Mouse (Mus musculus) stomach, postnatal 0 days (tissue): Measurements from ENCODE around the gene Kdelr1. TPM values are rescaled to one million over a fixed set of nuclear protein-coding genes. Genes with fewer than 3 reads are reported as not detected.

Experiments
- ATAC-seq: fragments of 200-750 bp; cut with Nextera tagmentation; 2 replicates; pipeline ENCODE4 v1.8.0; 2017; ENCODE audit not compliant: low FRiP score, low TSS enrichment
- DNase-seq: peaks from one replicate; pipeline ENCODE4 v3.0.0-alpha.2; 2016; ENCODE audit warnings: low spot score
- H3K27ac ChIP-seq: fragments of 300-500 bp; sonication (generic); replicated peaks from 2 replicates; pipeline ENCODE4 v1.5.1; 2014; ENCODE audit warnings: mild to moderate bottlenecking, control low read depth
- H3K27me3 ChIP-seq: fragments of 300-500 bp; sonication (generic); 2 replicates; pipeline ENCODE4 v1.6.1; 2014; ENCODE audit warnings: low read length; ENCODE audit not compliant: control insufficient read depth, insufficient read depth
- H3K36me3 ChIP-seq: fragments of 300-500 bp; sonication (generic); 2 replicates; pipeline ENCODE4 v1.6.1; 2014; ENCODE audit warnings: low read length, mixed read lengths; ENCODE audit not compliant: control insufficient read depth, insufficient read depth
- H3K4me1 ChIP-seq: fragments of 300-500 bp; sonication (generic); replicated peaks from 2 replicates; pipeline ENCODE4 v1.6.1; 2014; ENCODE audit warnings: antibody characterized with exemption; ENCODE audit not compliant: control insufficient read depth, insufficient read depth
- H3K4me2 ChIP-seq: fragments of 300-500 bp; sonication (generic); replicated peaks from 2 replicates; pipeline ENCODE4 v1.6.1; 2014; ENCODE audit warnings: low read depth, mild to moderate bottlenecking, control low read depth, moderate library complexity
- H3K4me3 ChIP-seq: fragments of 300-500 bp; sonication (generic); 2 replicates; pipeline ENCODE4 v1.5.1; 2014; ENCODE audit warnings: low read depth, low read length, control low read depth
- H3K9ac ChIP-seq: fragments of 300-500 bp; sonication (generic); 2 replicates; pipeline ENCODE4 v1.6.1; 2014; ENCODE audit warnings: mild to moderate bottlenecking, low read length, control low read depth, mixed read lengths
- H3K9me3 ChIP-seq: fragments of 300-500 bp; sonication (generic); 2 replicates; pipeline ENCODE4 v1.6.1; 2016; ENCODE audit warnings: low read length; ENCODE audit not compliant: control insufficient read depth
- CTCF ChIP-seq: IDR thresholded peaks from 2 replicates; pipeline ENCODE4 v1.5.1; 2016; ENCODE audit warnings: antibody characterized with exemption, low read depth, mild to moderate bottlenecking, moderate library complexity
- EP300 ChIP-seq: optimal IDR thresholded peaks from 2 replicates; pipeline ENCODE3; 2016; ENCODE audit warnings: antibody characterized with exemption
- WGBS: fragments of 180-500 bp; shearing (Covaris S2); extraction: QIAGEN DNeasy Blood & Tissue Kit; methylation state at CpG from one replicate; pipeline ENCODE4 v1.1.7; 2014; 5-methylcytosine and 5-hydroxymethylcytosine counted together
- polyA plus RNA-seq: library from polyadenylated mRNA; unstranded; fragments of >200 nt; fragmentation: Nextera tagmentation; extraction: Ambion mirVana; gene quantifications from 2 replicates; pipeline ENCODE4 v1.2.1, GENCODE M21; 2015

The Kdelr1 gene
- 49.8 and 54.6 TPM in 2 replicates for polyA plus RNA-seq

DNA sequence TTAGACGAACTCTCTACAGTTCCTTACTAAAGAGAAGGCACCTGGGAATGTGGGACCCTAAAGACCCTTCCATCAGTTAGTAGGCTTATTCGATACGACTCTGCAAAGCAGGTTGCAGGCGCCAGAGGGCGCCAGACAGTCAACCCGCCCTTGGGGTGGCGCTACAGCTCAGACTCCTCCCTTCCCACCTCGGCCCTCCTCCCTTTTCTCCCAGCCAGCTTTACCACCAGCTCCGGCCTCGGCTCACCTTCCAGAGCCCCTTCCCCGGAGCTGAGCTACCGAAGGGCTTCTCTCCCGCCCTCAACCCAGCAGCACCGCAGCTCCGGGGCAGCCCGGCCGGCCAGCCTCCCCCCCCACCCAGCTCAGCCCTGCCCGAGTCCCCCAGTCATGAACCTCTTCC, at the start of gene Kdelr1:
Kdelr1 (plus strand) TSS at position 149 of the 400 bp plus-strand sequence.
- under 1% methylated on average over 18 of the region's 18 CpGs for WGBS
- DNase-seq (peak; percentile 91), ATAC-seq (peak; percentile 78)
- TF ChIP-seq EP300 (no peak), CTCF (peak; percentile 98)
- H3K4me3 ChIP-seq: peak within 1 kb of the TSS; percentile 89
- peak within 1 kb of the TSS; percentile 97 for H3K9ac ChIP-seq
- peaks cover 3% of the 10 kb centered on the region; the same call in 1 of the 2 replicates for H3K27me3 ChIP-seq
- H3K27ac ChIP-seq: peak within 1 kb of the TSS; percentile 97
- peaks cover 23% of the 10 kb centered on the region for H3K36me3 ChIP-seq
- H3K4me2 ChIP-seq: peak within 1 kb of the TSS; percentile 85
- no peaks in the 10 kb centered on the region for H3K9me3 ChIP-seq
- peaks cover 3% of the 10 kb centered on the region for H3K4me1 ChIP-seq

DNA sequence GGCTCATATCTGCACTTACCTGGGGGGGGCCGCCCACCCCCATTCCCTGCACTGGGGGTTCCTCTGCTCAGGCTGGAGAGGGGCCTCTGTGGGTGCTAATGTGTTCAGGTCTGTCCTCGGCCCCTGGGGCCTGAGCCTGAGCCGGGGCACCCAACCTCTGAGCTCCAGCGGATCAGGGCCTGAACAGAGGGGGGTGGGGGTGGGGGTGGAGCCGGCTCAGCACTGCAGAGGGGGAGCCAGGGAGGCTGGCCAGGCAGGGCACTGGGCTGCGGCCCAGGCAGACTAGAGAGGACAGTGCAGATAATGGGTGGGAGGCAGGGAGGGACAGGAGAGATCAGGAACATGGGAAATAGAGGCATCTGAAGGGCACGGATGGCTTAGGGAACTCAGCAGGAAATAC, 48.0 kb upstream of the Kdelr1 start, which contains the start of gene Kcnj14:
Kcnj14 (minus strand) TSS at position 185 of the 400 bp plus-strand sequence.
- peaks cover 24% of the 10 kb centered on the region for H3K36me3 ChIP-seq
- DNase-seq (no peak), ATAC-seq (0 out of 2 replicates have a peak, but pooled peaks have one; percentile 13)
- 65% methylated on average over 6 of the region's 7 CpGs for WGBS
- H3K9me3 ChIP-seq: no peaks in the 10 kb centered on the region
- H3K4me1 ChIP-seq: no peaks in the 10 kb centered on the region
- H3K9ac ChIP-seq: no peak within 1 kb of the TSS
- H3K27ac ChIP-seq: no peak within 1 kb of the TSS
- no peak for TF ChIP-seq EP300
- TF ChIP-seq CTCF: no peak
- no peaks in the 10 kb centered on the region for H3K27me3 ChIP-seq
- H3K4me2 ChIP-seq: no peak within 1 kb of the TSS
- no peak within 1 kb of the TSS for H3K4me3 ChIP-seq

DNA sequence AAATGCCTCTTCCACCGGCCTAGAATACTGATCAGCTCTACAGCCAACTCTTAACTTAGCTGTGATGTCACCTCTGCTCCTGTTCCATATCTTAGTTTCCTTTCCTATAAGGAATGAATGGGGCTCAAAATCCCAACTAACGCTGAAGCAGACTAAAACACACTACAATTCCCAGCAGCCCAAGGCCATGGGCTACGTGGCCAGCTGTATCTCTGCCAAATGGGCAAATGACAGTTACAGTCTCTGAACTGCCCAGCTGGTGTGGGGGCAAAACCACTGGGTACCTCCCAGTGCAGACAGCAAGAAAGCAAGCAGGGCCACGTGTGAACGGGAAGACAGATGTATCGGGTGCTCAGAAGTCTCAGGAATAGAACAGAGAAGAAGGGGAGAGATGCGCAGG, 45.9 kb upstream of the Kdelr1 start:
- TF ChIP-seq CTCF (no peak), EP300 (no peak)
- H3K27ac ChIP-seq: no peak overlapping the region
- peaks cover 5% of the 10 kb centered on the region for H3K4me1 ChIP-seq
- no peak overlapping the region for H3K9ac ChIP-seq
- WGBS: 89% methylated on average over 7 of the region's 7 CpGs
- no peaks in the 10 kb centered on the region for H3K27me3 ChIP-seq
- no peak overlapping the region for H3K4me3 ChIP-seq
- H3K9me3 ChIP-seq: no peaks in the 10 kb centered on the region
- peaks cover 24% of the 10 kb centered on the region for H3K36me3 ChIP-seq
- DNase-seq (no peak), ATAC-seq (no peak)
- H3K4me2 ChIP-seq: no peak overlapping the region

DNA sequence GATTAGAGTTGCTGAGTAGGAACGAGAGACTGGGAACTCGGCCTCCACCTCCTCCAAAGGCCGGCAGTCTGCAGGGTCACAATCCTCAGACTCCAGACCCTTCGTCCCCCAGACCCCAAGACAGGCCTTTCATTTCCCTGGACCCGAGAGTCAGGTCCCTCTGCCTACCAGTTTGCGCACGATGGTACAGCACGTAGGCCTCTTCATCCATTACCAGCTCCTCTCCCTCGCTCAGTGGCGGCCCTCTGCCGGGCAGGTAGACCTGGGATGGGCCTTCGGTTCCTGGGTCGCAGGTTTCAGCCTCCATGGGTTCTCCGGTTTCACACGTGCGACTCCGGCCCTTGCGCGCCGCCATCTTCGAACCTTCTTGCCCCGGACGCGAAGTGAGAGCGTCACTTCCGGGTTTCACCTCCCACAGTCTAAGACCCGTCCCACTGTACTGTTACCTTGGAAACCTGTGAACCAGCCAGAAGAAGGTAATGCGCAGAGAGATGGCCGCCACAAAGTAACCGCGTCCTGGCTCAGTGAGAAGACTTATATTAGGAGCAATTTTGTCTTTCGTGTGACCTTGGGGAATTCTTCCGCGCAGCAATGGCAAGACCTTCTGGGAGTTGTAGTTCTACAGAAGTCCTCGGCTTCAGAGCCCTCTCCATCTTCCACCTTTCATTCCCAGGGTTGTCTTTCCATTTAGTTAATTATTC, 42.0 kb upstream of the Kdelr1 start, which contains the start of gene Grwd1:
Grwd1 (minus strand) TSS at position 518 of the 701 bp plus-strand sequence.
- Histone ChIP-seq H3K27me3 (peaks cover 9% of the 10 kb centered on the region), H3K4me3 (peak within 1 kb of the TSS; percentile 85), H3K4me2 (peak within 1 kb of the TSS; percentile 83), H3K27ac (0 out of 2 replicates have a peak within 1 kb of the TSS, but pooled peaks have one; percentile 26), H3K4me1 (peaks cover 5% of the 10 kb centered on the region), H3K36me3 (peaks cover 19% of the 10 kb centered on the region), H3K9me3 (no peaks in the 10 kb centered on the region), H3K9ac (peak within 1 kb of the TSS; percentile 75)
- peak; percentile 17; the same call in 1 of the 2 replicates for TF ChIP-seq CTCF
- TF ChIP-seq EP300: no peak
- DNase-seq (peak; percentile 89), ATAC-seq (peak; percentile 89)
- under 1% methylated on average over 35 of the region's 35 CpGs for WGBS

DNA sequence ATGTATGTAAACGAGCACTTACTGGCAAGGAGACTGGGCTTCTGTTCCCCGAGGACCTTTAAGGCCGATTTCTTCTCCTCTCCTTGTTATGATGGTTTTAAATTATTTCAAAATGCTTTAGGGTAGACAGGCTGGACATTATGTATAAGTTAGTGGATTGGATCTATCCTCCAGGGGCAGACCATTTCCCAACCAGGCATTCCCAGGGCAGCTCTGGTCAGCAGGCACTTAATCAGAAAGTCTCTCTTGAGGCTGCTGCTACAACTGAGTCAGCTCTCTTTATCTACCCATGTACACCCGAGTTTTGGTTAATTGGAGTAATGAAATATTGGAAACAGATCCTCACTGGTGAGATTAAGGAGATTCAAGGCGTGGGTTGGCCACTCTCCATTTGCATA, 41.4 kb upstream of the Kdelr1 start:
- Histone ChIP-seq H3K36me3 (peaks cover 16% of the 10 kb centered on the region; the same call in 1 of the 2 replicates), H3K27me3 (peaks cover 9% of the 10 kb centered on the region), H3K4me3 (peak overlapping the region; percentile 85), H3K4me1 (peaks cover 5% of the 10 kb centered on the region), H3K4me2 (peak overlapping the region; percentile 83; the same call in 1 of the 2 replicates), H3K9me3 (no peaks in the 10 kb centered on the region), H3K9ac (no peak overlapping the region), H3K27ac (no peak overlapping the region)
- no peak for TF ChIP-seq CTCF
- TF ChIP-seq EP300: no peak
- WGBS: 17% methylated on average over 5 of the region's 5 CpGs
- ATAC-seq: no peak
- DNase-seq: no peak

DNA sequence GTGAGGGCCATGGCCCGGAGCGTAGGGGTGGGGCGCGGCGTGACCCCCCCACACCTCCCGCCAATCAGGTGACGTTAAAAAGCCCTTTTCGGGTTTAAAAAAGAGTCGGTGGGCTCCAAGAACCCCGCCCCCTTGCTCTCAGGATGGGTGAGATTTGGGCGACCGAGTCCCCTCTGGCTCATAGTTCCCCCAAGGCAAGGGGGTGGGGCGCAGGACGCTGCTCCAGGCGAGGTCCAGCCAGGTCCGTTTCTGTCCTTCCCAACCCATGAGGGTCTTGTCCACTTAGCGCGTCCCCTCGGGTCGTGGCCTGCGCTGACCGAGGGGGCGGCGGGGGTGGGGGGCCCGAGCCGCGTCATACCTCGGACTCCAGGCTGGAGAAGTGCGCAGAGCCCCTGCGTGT, 40.1 kb upstream of the Kdelr1 start:
- Histone ChIP-seq H3K9ac (no peak overlapping the region), H3K4me1 (peaks cover 5% of the 10 kb centered on the region), H3K36me3 (peaks cover 4% of the 10 kb centered on the region; the same call in 1 of the 2 replicates), H3K27ac (no peak overlapping the region), H3K4me3 (peak overlapping the region; percentile 44), H3K27me3 (peaks cover 9% of the 10 kb centered on the region), H3K4me2 (peak overlapping the region; percentile 55), H3K9me3 (no peaks in the 10 kb centered on the region)
- TF ChIP-seq CTCF (no peak), EP300 (no peak)
- WGBS: 9% methylated on average over 29 of the region's 30 CpGs
- no peak for ATAC-seq
- peak; percentile 23 for DNase-seq
